Mouse (Mus musculus) lung, postnatal 0 days (tissue): Measurements from ENCODE around the gene Cdkal1.

Experiments used
- CTCF ChIP-seq: IDR thresholded peaks from 2 replicates; pipeline ENCODE4 v1.5.1; 2016; ENCODE audit warnings: antibody characterized with exemption, mild to moderate bottlenecking
- EP300 ChIP-seq: IDR thresholded peaks from 2 replicates; pipeline ENCODE4 v1.6.1; 2016; ENCODE audit warnings: antibody characterized with exemption, mild to moderate bottlenecking, control low read depth

- TF ChIP-seq CTCF (no peak), EP300 (no peak)
Measured at GRCm38 (mm10) chr13:29802699-29803098, 52.8 kb downstream of the Cdkal1 start.
